Mouse (Mus musculus) adrenal gland, postnatal 0 days (tissue): Measurements from ENCODE around the gene Ogfod2. TPM values are rescaled to one million over a fixed set of nuclear protein-coding genes. Genes with fewer than 3 reads are reported as not detected.

ENCODE experiments used
- polyA plus RNA-seq: library from polyadenylated mRNA; unstranded; fragments of >200 nt; fragmentation: Nextera tagmentation; extraction: Ambion mirVana; gene quantifications from 2 replicates; pipeline ENCODE4 v1.2.1, GENCODE M21; 2015

The Ogfod2 gene
- polyA plus RNA-seq: 29.7 and 52.4 TPM in 2 replicates

GRCm38 (mm10) chr5:124111742-124112497 lies at the start of gene Ogfod2:
TSS of gene Ogfod2 (plus strand) at chr5:124112297.

GRCm38 (mm10) chr5:124095596-124096232 lies 16.4 kb upstream of the Ogfod2 start, which contains the start of gene Abcb9:
TSS of gene Abcb9 (minus strand) at chr5:124095798.

DNA sequence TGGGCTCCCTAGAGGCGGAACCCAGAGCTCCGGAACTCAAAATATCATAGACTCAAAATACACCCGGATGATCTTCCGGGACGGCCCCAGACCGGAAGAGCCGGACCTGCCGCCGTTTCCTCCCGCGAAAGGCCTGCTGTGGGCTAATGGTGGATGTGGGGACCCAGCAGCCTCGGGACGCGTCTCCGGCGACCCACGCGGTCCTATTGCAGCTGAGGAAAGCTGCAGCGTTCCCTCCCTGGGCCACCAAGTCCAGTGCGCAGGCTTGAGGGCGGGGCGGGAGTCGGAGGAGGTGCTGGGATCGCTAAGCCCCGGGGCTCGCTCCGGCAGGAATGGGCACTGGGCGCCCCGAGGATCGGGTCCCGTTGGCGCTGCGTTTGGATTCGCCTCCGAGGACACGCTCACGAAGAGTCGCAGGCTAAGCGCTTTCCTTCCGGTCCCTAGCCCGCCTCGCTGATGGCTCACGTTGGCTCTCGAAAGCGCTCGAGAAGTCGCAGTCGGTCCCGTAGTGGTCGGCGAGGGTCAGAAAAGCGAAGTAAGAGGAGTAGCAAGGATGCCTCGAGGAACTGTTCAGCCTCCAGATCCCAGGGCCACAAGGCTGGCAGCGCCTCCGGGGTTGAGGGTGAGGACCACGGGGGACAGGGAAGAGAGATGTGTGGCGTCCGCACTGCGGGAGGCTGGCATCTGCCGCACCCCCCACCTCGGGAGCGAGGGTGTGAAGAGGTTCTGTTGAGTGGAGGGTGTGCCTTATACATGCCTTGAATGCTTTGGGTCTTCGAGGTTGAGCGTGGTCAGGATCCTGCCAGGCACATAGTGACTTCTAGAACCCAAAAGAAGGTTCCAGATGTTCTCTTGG lies 4.1 kb downstream of the Ogfod2 start, which contains the start of gene Arl6ip4:
Gene Arl6ip4, plus strand, starts transcription at position 100 of the 856 bp plus-strand sequence.

Other genes starting within 250 kb of the Ogfod2 start
- gene Hcar2, start 246.8 kb upstream of the Ogfod2 start, polyA plus RNA-seq: 0.19 and 0.41 TPM in 2 replicates
- 1.8 and 2.4 TPM in 2 replicates for gene Hcar1, start 232.3 kb upstream of the Ogfod2 start, polyA plus RNA-seq
- gene Denr, start 205.1 kb upstream of the Ogfod2 start, polyA plus RNA-seq: 92.2 and 107 TPM in 2 replicates
- gene Gm43518, start 184.9 kb upstream of the Ogfod2 start, polyA plus RNA-seq: 1.1 and 2.8 TPM in 2 replicates
- gene Ccdc62, start 181.6 kb upstream of the Ogfod2 start, polyA plus RNA-seq: 5.0 and 6.9 TPM in 2 replicates
- gene Hip1r, start 138.7 kb upstream of the Ogfod2 start, polyA plus RNA-seq: 5.0 and 5.5 TPM in 2 replicates
- gene Vps37b, start 80.0 kb upstream of the Ogfod2 start, polyA plus RNA-seq: 33.5 and 60.7 TPM in 2 replicates
- 2.7 and 3.5 TPM in 2 replicates for gene Abcb9, start 16.5 kb upstream of the Ogfod2 start, polyA plus RNA-seq
- 82.9 and 100 TPM in 2 replicates for gene Arl6ip4, start 3.8 kb downstream of the Ogfod2 start, polyA plus RNA-seq
- gene Pitpnm2, start 137.5 kb downstream of the Ogfod2 start, polyA plus RNA-seq: 3.2 and 3.3 TPM in 2 replicates
- 5.1 and 5.5 TPM in 2 replicates for gene Mphosph9, start 215.7 kb downstream of the Ogfod2 start, polyA plus RNA-seq
- gene 2810006K23Rik, start 215.8 kb downstream of the Ogfod2 start, polyA plus RNA-seq: 13.7 and 15.7 TPM in 2 replicates